ENCODE assay signal across 23 mouse cellular contexts in genomic region chr17:44566992-44567391, GRCm38 (mm10).
DNase-seq lines count a peak whose midpoint lies in the region; ATAC-seq lines count a peak whose summit lies in the region.
"Had no signal": no experiment of that assay in that cellular context is flagged by ENCODE, and none has a peak within 500 bp of the region (broad histone marks: within the 10 kb centered on the region; RNA-seq: fewer than 3 reads in every experiment).

No protein-coding gene starts in this region.

- no peaks in the 10 kb centered on the region for H3K36me3 ChIP-seq in embryonic facial prominence, embryonic 12.5 days
- no peaks in the 10 kb centered on the region for H3K36me3 ChIP-seq in embryonic facial prominence, embryonic 10.5 days (replicated peaks)
- H3K36me3 ChIP-seq: embryonic facial prominence, embryonic 13.5 days; embryonic facial prominence, embryonic 15.5 days; forebrain, embryonic 15.5 days had no signal

- H3K27me3 ChIP-seq in embryonic facial prominence, embryonic 12.5 days = no peaks in the 10 kb centered on the region
- no peaks in the 10 kb centered on the region for H3K27me3 ChIP-seq in embryonic facial prominence, embryonic 10.5 days (replicated peaks; ENCODE audit: low read depth, poor library complexity, severe bottlenecking)
- H3K27me3 ChIP-seq: embryonic facial prominence, embryonic 13.5 days; embryonic facial prominence, embryonic 15.5 days; forebrain, embryonic 13.5 days; forebrain, embryonic 15.5 days had no signal

- peaks cover 14% of the 10 kb centered on the region; the same call in 1 of the 2 replicates for H3K4me1 ChIP-seq in embryonic facial prominence, embryonic 12.5 days
- H3K4me1 ChIP-seq in embryonic facial prominence, embryonic 10.5 days = peaks cover 10% of the 10 kb centered on the region; the same call in 1 of the 2 replicates
- H3K4me1 ChIP-seq: forebrain, embryonic 13.5 days; forebrain, embryonic 15.5 days had no signal

- H3K9ac ChIP-seq in embryonic facial prominence, embryonic 12.5 days = no peak overlapping the region
- H3K9ac ChIP-seq: embryonic facial prominence, embryonic 13.5 days; embryonic facial prominence, embryonic 15.5 days; forebrain, embryonic 13.5 days; forebrain, embryonic 15.5 days; forebrain, postnatal 0 days had no signal

- no peak overlapping the region for H3K4me2 ChIP-seq in embryonic facial prominence, embryonic 12.5 days (replicated peaks)
- H3K4me2 ChIP-seq: embryonic facial prominence, embryonic 13.5 days; embryonic facial prominence, embryonic 15.5 days; forebrain, embryonic 13.5 days; forebrain, embryonic 15.5 days had no signal

- no peaks in the 10 kb centered on the region for H3K9me3 ChIP-seq in embryonic facial prominence, embryonic 12.5 days
- no peaks in the 10 kb centered on the region for H3K9me3 ChIP-seq in embryonic facial prominence, embryonic 10.5 days
- H3K9me3 ChIP-seq: embryonic facial prominence, embryonic 13.5 days; embryonic facial prominence, embryonic 15.5 days; forebrain, embryonic 13.5 days; forebrain, embryonic 15.5 days had no signal

- H3K27ac ChIP-seq in embryonic facial prominence, embryonic 12.5 days = no peak overlapping the region
- H3K27ac ChIP-seq in embryonic facial prominence, embryonic 10.5 days (replicated peaks) = no peak overlapping the region
- H3K27ac ChIP-seq: embryonic facial prominence, embryonic 15.5 days; forebrain, embryonic 13.5 days; forebrain, embryonic 15.5 days had no signal

- WGBS in embryonic facial prominence, embryonic 12.5 days = 82% methylated on average over 5 of the region's 5 CpGs
- 86% methylated on average over 5 of the region's 5 CpGs for WGBS in embryonic facial prominence, embryonic 10.5 days

- H3K4me3 ChIP-seq in embryonic facial prominence, embryonic 12.5 days = no peak overlapping the region
- no peak overlapping the region for H3K4me3 ChIP-seq in embryonic facial prominence, embryonic 10.5 days
- H3K4me3 ChIP-seq: embryonic facial prominence, embryonic 13.5 days; embryonic facial prominence, embryonic 15.5 days; forebrain, embryonic 13.5 days; forebrain, embryonic 15.5 days had no signal

- DNase-seq in embryonic facial prominence, embryonic 10.5 days (ENCODE audit: low spot score) = no peak
- peak; percentile 11 for DNase-seq in thymus, postnatal 0 days (ENCODE audit: low spot score)
- no peak for DNase-seq in thymus, postnatal 4 days
- DNase-seq in induced T-regulatory cell, adult 2 months (ENCODE audit: low read depth) = peak; percentile 66
- no peak for DNase-seq in adrenal gland, postnatal 14 days
- DNase-seq: adrenal gland, adult 8-10 months; adrenal gland, postnatal 25 days; B cell, adult 2 months; cerebellum, adult 11 months; cerebellum, adult 18-20 months; cerebellum, adult 8-10 months; cerebellum, adult 9-11 months; cerebellum, postnatal 14 days; cerebellum, postnatal 36 days; embryo, embryonic 11 days; forebrain, postnatal 0 days had no signal

- ATAC-seq in embryonic facial prominence, embryonic 12.5 days (ENCODE audit: insufficient number of reproducible peaks, insufficient read depth, low FRiP score, low TSS enrichment) = 0 out of 2 replicates have a peak, but pooled peaks have one; percentile 6
- ATAC-seq in erythroblast, adult 5-6 weeks (replicated peaks; ENCODE audit: low FRiP score, poor library complexity, severe bottlenecking) = no peak
- ATAC-seq: activated CD4-positive, CD25-positive, alpha-beta regulatory T cell, adult 4 months; forebrain, embryonic 13.5 days; forebrain, embryonic 15.5 days; forebrain, postnatal 0 days had no signal

Comparison
In these comparisons a context has a peak if more than half of its experiments do, and no peak if none do; other contexts are left out.
1. DNase-seq: peak in thymus, postnatal 0 days (single experiment) and induced T-regulatory cell, adult 2 months (single experiment); none in embryonic facial prominence, embryonic 10.5 days (single experiment), thymus, postnatal 4 days (single experiment) and adrenal gland, postnatal 14 days (single experiment).